Comparison of ENCODE assay signal across 8 mouse cellular contexts in genomic region chr10:67058297-67058696, GRCm38 (mm10). TPM values are rescaled to one million over a fixed set of nuclear protein-coding genes. Genes with fewer than 3 reads are reported as not detected.
DNase-seq lines count a peak whose midpoint lies in the region; ATAC-seq lines count a peak whose summit lies in the region.

No protein-coding gene starts in this region.

- no peak overlapping the region for H3K4me2 ChIP-seq in heart, embryonic 11.5 days
- no peak overlapping the region for H3K4me2 ChIP-seq in heart, embryonic 13.5 days
- no peak overlapping the region for H3K4me2 ChIP-seq in liver, embryonic 11.5 days

- no peak overlapping the region for H3K27ac ChIP-seq in heart, embryonic 11.5 days (ENCODE audit: low read depth, low read length)
- H3K27ac ChIP-seq in heart, embryonic 13.5 days (replicated peaks), result peak overlapping the region; percentile 75
- H3K27ac ChIP-seq in liver, embryonic 11.5 days (ENCODE audit: low read depth, low read length), result no peak overlapping the region

- no peak overlapping the region for H3K4me3 ChIP-seq in heart, embryonic 11.5 days (ENCODE audit: low read depth, low read length)
- no peak overlapping the region for H3K4me3 ChIP-seq in heart, embryonic 13.5 days
- no peak overlapping the region for H3K4me3 ChIP-seq in liver, embryonic 11.5 days (ENCODE audit: low read depth, low read length)

- no peak overlapping the region for H3K9ac ChIP-seq in heart, embryonic 11.5 days (ENCODE audit: low read depth, low read length)
- H3K9ac ChIP-seq in heart, embryonic 13.5 days, result no peak overlapping the region
- no peak overlapping the region for H3K9ac ChIP-seq in liver, embryonic 11.5 days (ENCODE audit: low read depth, low read length)

- no peaks in the 10 kb centered on the region for H3K27me3 ChIP-seq in heart, embryonic 11.5 days (ENCODE audit: control insufficient read depth, insufficient read depth, low read length)
- H3K27me3 ChIP-seq in heart, embryonic 13.5 days (replicated peaks), result no peaks in the 10 kb centered on the region
- no peaks in the 10 kb centered on the region for H3K27me3 ChIP-seq in liver, embryonic 11.5 days (replicated peaks; ENCODE audit: control insufficient read depth, insufficient read depth, low read length)

- 63% methylated on average over 7 of the region's 7 CpGs for WGBS in heart, embryonic 11.5 days (ENCODE audit: insufficient replicate concordance)
- WGBS in heart, embryonic 13.5 days, result 32% methylated on average over 7 of the region's 7 CpGs
- WGBS in liver, embryonic 11.5 days, result 80% methylated on average over 7 of the region's 7 CpGs

- no peak for ATAC-seq in heart, embryonic 11.5 days (replicated peaks; ENCODE audit: insufficient number of reproducible peaks, low FRiP score, low TSS enrichment)
- ATAC-seq in heart, embryonic 13.5 days (ENCODE audit: extremely low read depth, insufficient number of reproducible peaks, low FRiP score, low TSS enrichment), result no peak
- ATAC-seq in liver, embryonic 11.5 days (replicated peaks; ENCODE audit: low FRiP score), result no peak

- H3K9me3 ChIP-seq in heart, embryonic 11.5 days (replicated peaks; ENCODE audit: control insufficient read depth, low read length), result no peaks in the 10 kb centered on the region
- no peaks in the 10 kb centered on the region for H3K9me3 ChIP-seq in heart, embryonic 13.5 days
- no peaks in the 10 kb centered on the region for H3K9me3 ChIP-seq in liver, embryonic 11.5 days (ENCODE audit: control insufficient read depth, low read length)

- DNase-seq in heart, adult 11 months, result peak; percentile 98
- DNase-seq in right cerebral cortex, postnatal 4 days, result peak; percentile 48
- no peak for DNase-seq in right cerebral cortex, postnatal 25 days
- peak; percentile 54 for DNase-seq in lung, postnatal 14 days
- DNase-seq in yolk sac, embryonic 10.5 days (ENCODE audit: low spot score), result no peak
- no peak for DNase-seq in liver, embryonic 11.5 days (ENCODE audit: low spot score)

- peaks cover 27% of the 10 kb centered on the region for H3K4me1 ChIP-seq in heart, embryonic 11.5 days (ENCODE audit: control insufficient read depth, insufficient read depth, low read length)
- peaks cover 69% of the 10 kb centered on the region for H3K4me1 ChIP-seq in heart, embryonic 13.5 days
- H3K4me1 ChIP-seq in liver, embryonic 11.5 days (replicated peaks; ENCODE audit: control insufficient read depth, insufficient read depth, low read length), result peaks cover 11% of the 10 kb centered on the region

- no peaks in the 10 kb centered on the region for H3K36me3 ChIP-seq in heart, embryonic 11.5 days (ENCODE audit: control insufficient read depth, insufficient read depth, low read length)
- no peaks in the 10 kb centered on the region for H3K36me3 ChIP-seq in heart, embryonic 13.5 days
- H3K36me3 ChIP-seq in liver, embryonic 11.5 days (ENCODE audit: control insufficient read depth, insufficient read depth, low read length), result no peaks in the 10 kb centered on the region

RNA-seq across cellular contexts. Expression of gene Jmjd1c, which starts 37.6 kb away (rescaled TPM):
- 31.7 and 39.5 TPM in 2 replicates for polyA plus RNA-seq in heart, embryonic 11.5 days (2014; fragmentation: Nextera tagmentation; extraction: Ambion mirVana)
- 30.3 and 30.8 TPM in 2 replicates for polyA plus RNA-seq in heart, embryonic 13.5 days (2015; fragmentation: Nextera tagmentation; extraction: Ambion mirVana)
- polyA plus RNA-seq in liver, embryonic 11.5 days (2014; fragmentation: Nextera tagmentation; extraction: Ambion mirVana), result 26.0 and 31.6 TPM in 2 replicates

RNA-seq across cellular contexts. Expression of gene Reep3, which starts 38.4 kb away (rescaled TPM):
- polyA plus RNA-seq in heart, embryonic 11.5 days (2014; fragmentation: Nextera tagmentation; extraction: Ambion mirVana), result 21.5 and 23.7 TPM in 2 replicates
- 23.2 and 26.4 TPM in 2 replicates for polyA plus RNA-seq in heart, embryonic 13.5 days (2015; fragmentation: Nextera tagmentation; extraction: Ambion mirVana)
- polyA plus RNA-seq in liver, embryonic 11.5 days (2014; fragmentation: Nextera tagmentation; extraction: Ambion mirVana), result 11.5 and 12.4 TPM in 2 replicates

Comparison
In these comparisons a context has a peak if more than half of its experiments do, and no peak if none do; other contexts are left out.
1. DNase-seq: peak in heart, adult 11 months (single experiment), right cerebral cortex, postnatal 4 days (single experiment) and lung, postnatal 14 days (single experiment); none in right cerebral cortex, postnatal 25 days (single experiment), yolk sac, embryonic 10.5 days (single experiment) and liver, embryonic 11.5 days (single experiment).